In genomic region chr2:118659077-118659476, GRCm38 (mm10) we compare ENCODE assay signal across 8 mouse cellular contexts. TPM values are rescaled to one million over a fixed set of nuclear protein-coding genes. Genes with fewer than 3 reads are reported as not detected.
A peak's percentile ranks its signal among the peaks of the same experiment; 100 is the strongest.
DNase-seq lines count a peak whose midpoint lies in the region; TF ChIP-seq lines count a peak whose summit lies in the region.

No protein-coding gene starts in this region.

- peak overlapping the region; percentile 81; the same call in 1 of the 2 replicates for H3K27ac ChIP-seq in layer of hippocampus, adult 2 months

- no peak for TF ChIP-seq CTCF in layer of hippocampus, adult 2 months (conservative IDR thresholded peaks at IDR 0.05)

- H3K4me3 ChIP-seq in layer of hippocampus, adult 2 months, result no peak overlapping the region

- DNase-seq in layer of hippocampus, adult 2 months (ENCODE audit: low spot score in 2 of 2), result peak; percentile 32 to 49
- DNase-seq in layer of hippocampus, postnatal 10 days (ENCODE audit: low spot score in 2 of 2), result no peak
- DNase-seq in ES-CJ7 (ENCODE audit: low read depth, low spot score), result peak; percentile 73
- DNase-seq in c-Kit-positive CD71-negative TER-119-negative erythroid progenitor cells, embryonic 14.5 days (ENCODE audit: low read depth), result peak; percentile 78
- DNase-seq in heart, postnatal 4 days, result peak; percentile 58
- DNase-seq in lung, postnatal 36 days, result peak; percentile 86
- DNase-seq in cerebellum, adult 11-12 months, result no peak
- DNase-seq in embryo, embryonic 9.5 days (ENCODE audit: extremely low spot score), result no peak

RNA-seq across cellular contexts. Expression of gene Pak6, which starts 4.0 kb away (rescaled TPM):
- total RNA-seq in layer of hippocampus, adult 2 months (2021), result 10 to 100 TPM; 57.5 to 65.7 TPM
- 100 to 1,000 TPM; 109 to 120 TPM for total RNA-seq in layer of hippocampus, postnatal 10 days (2021)
- total RNA-seq in heart, postnatal 4 days (2021), result 10 to 100 TPM; 14.0 to 14.2 TPM

RNA-seq across cellular contexts. Expression of gene Ankrd63, which starts 44.7 kb away (rescaled TPM):
- total RNA-seq in layer of hippocampus, adult 2 months (2021), result 10 to 100 TPM; 14.8 to 15.5 TPM
- 1 to 10 TPM; 3.0 to 3.8 TPM for total RNA-seq in layer of hippocampus, postnatal 10 days (2021)
- total RNA-seq in heart, postnatal 4 days (2021), result 1 to 10 TPM; 1.3 to 1.4 TPM

Comparison
In these comparisons a context has a peak if more than half of its experiments do, and no peak if none do; other contexts are left out.
1. DNase-seq: peak in layer of hippocampus, adult 2 months (2 of 2), ES-CJ7 (single experiment), c-Kit-positive CD71-negative TER-119-negative erythroid progenitor cells, embryonic 14.5 days (single experiment), heart, postnatal 4 days (single experiment) and lung, postnatal 36 days (single experiment); none in layer of hippocampus, postnatal 10 days (0 of 2), cerebellum, adult 11-12 months (single experiment) and embryo, embryonic 9.5 days (single experiment).